Mouse (Mus musculus) limb, embryonic 14.5 days (tissue): ENCODE measurements at regions not wholly inside any gene's neighbourhood (a gene's known extent, or its start where the extent isn't known, plus 50 kb on each side); places are given as distances from the start of the nearest gene placed in this dataset.

ENCODE experiments used
- ATAC-seq: fragments of 200-750 bp; cut with Nextera tagmentation; 2 replicates; pipeline ENCODE4 v1.8.0; 2017; ENCODE audit warnings: low read depth, moderate number of reproducible peaks, moderate TSS enrichment; ENCODE audit not compliant: low FRiP score
- DNase-seq: peaks from one replicate; pipeline ENCODE4 v3.0.0-alpha.2; 2015; ENCODE audit warnings: low spot score
- H3K27ac ChIP-seq: fragments of 300-500 bp; sonication (generic); replicated peaks from 2 replicates; pipeline ENCODE4 v1.5.1; 2014; ENCODE audit warnings: low read depth, mild to moderate bottlenecking, low read length, moderate library complexity, mixed read lengths
- H3K27me3 ChIP-seq: fragments of 300-500 bp; sonication (generic); 2 replicates; pipeline ENCODE4 v1.6.1; 2014; ENCODE audit warnings: low read length, mixed read lengths; ENCODE audit not compliant: control insufficient read depth, insufficient read depth
- H3K36me3 ChIP-seq: fragments of 300-500 bp; sonication (generic); 2 replicates; pipeline ENCODE4 v1.6.1; 2014; ENCODE audit warnings: mild to moderate bottlenecking, low read length, moderate library complexity, mixed read lengths; ENCODE audit not compliant: control insufficient read depth, insufficient read depth
- H3K4me1 ChIP-seq: fragments of 300-500 bp; sonication (generic); 2 replicates; pipeline ENCODE4 v1.6.1; 2014; ENCODE audit warnings: antibody characterized with exemption, low read length, mixed read lengths; ENCODE audit not compliant: control insufficient read depth, insufficient read depth
- H3K4me2 ChIP-seq: fragments of 300-500 bp; sonication (generic); replicated peaks from 2 replicates; pipeline ENCODE4 v1.6.1; 2014; ENCODE audit warnings: low read depth, mild to moderate bottlenecking, low read length, moderate library complexity; ENCODE audit not compliant: severe bottlenecking
- H3K4me3 ChIP-seq: fragments of 300-500 bp; sonication (generic); replicated peaks from 2 replicates; pipeline ENCODE4 v1.5.1; 2014; ENCODE audit warnings: low read length
- H3K9ac ChIP-seq: fragments of 300-500 bp; sonication (generic); 2 replicates; pipeline ENCODE4 v1.6.1; 2014; ENCODE audit warnings: mild to moderate bottlenecking, low read depth, low read length, moderate library complexity; ENCODE audit not compliant: severe bottlenecking
- H3K9me3 ChIP-seq: fragments of 300-500 bp; sonication (generic); 2 replicates; pipeline ENCODE4 v1.6.1; 2016; ENCODE audit warnings: low read length; ENCODE audit not compliant: control insufficient read depth
- POLR2A ChIP-seq: fragments of 200-500 bp; IDR thresholded peaks from 2 replicates; pipeline ENCODE4 v1.8.0; 2012; ENCODE audit warnings: inconsistent platforms, mild to moderate bottlenecking, moderate library complexity, borderline replicate concordance; ENCODE audit not compliant: insufficient read depth, insufficient read length; ENCODE audit errors: extremely low read depth
- WGBS: fragments of 180-500 bp; shearing (Covaris S2); extraction: QIAGEN DNeasy Blood & Tissue Kit; methylation state at CpG from one replicate; pipeline ENCODE4 v1.1.7; 2014; 5-methylcytosine and 5-hydroxymethylcytosine counted together

DNA sequence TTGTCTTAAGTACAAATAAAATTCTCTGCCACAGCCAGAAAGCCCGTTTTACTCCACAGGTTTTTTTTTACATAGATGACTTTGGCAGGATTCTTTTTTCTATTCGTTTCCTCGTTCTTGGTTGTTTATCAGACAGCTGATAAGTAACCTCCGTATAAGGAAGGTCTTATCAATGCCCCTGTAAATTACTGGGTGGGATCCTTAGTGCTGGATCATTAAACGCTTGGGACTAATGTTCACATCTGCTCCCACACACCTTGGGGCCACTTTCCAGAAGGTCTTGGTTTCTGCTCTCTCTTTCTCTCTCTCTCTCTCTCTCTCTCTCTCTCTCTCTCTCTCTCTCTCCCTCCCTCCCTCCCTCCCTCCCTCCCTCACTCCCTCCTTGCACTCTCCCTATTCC lies 134.6 kb downstream of the Gsdmc2 start:
- 55% methylated on average over 5 of the region's 5 CpGs for WGBS
- no peak for DNase-seq

DNA sequence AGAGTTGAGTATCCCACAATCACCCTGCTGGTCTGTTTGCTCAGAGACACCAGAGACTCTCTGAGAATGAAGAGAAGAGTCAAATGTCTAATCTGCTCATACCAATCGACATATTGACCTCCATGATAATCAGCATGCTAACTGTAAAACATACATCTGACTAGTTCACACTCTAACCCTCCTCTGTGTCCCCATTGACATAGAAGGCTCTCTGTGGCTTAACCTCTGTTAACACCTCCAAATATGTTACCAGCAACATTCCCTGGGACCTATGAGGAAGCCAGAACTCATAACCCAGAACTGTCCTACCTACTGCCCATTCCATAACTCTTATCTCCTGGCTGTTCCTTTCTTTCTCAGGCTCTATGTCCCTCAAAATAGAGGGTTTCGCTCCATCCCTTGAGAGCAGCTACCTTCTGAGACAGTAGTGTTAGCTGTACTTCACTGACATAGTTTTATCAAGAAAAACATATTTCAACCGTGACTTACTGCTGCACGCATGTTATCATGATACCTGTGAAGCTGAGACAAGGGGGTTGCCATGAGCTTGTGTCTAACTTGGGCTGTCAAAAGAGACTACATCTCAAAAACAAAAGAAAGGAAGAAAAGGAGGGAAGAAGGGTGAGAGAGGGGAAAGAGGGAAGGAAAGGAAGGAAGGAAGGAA lies 135.6 kb downstream of the Gsdmc2 start:
- Histone ChIP-seq H3K27ac (no peak overlapping the region), H3K36me3 (no peaks in the 10 kb centered on the region), H3K9ac (no peak overlapping the region), H3K27me3 (no peaks in the 10 kb centered on the region), H3K4me3 (no peak overlapping the region), H3K4me2 (no peak overlapping the region), H3K4me1 (no peaks in the 10 kb centered on the region), H3K9me3 (no peaks in the 10 kb centered on the region)
- ATAC-seq (no peak), DNase-seq (no peak)
- WGBS, result 91% methylated on average over 4 of the region's 4 CpGs
- no peak for TF ChIP-seq POLR2A

More for the DNA sequence above, 134.6 kb downstream of the Gsdmc2 start:
- Histone ChIP-seq H3K36me3 (no peaks in the 10 kb centered on the region), H3K27ac (no peak overlapping the region), H3K4me3 (no peak overlapping the region), H3K27me3 (no peaks in the 10 kb centered on the region), H3K9ac (no peak overlapping the region), H3K9me3 (no peaks in the 10 kb centered on the region), H3K4me2 (no peak overlapping the region), H3K4me1 (no peaks in the 10 kb centered on the region)
- TF ChIP-seq POLR2A, result no peak
- no peak for ATAC-seq

DNA sequence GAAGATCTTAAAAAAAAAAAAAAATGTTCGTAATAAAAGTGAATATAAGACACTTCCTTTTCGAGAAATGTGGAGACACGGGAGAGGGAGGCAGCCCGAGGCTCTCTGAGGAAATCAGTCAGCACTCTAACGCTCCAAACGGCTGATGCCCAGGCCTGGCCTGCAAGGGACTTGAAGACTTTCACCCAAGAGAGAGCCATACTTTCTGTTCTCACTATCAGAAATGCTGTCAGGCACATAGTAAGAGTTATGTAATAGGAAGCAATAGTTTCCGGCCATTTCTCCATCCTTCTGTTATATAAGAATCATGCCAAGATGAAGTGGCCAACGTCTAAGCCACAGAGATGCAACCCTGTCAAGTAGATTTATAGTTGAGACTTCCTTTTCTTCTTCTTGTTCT lies 140.3 kb downstream of the Gsdmc2 start:
- DNase-seq (no peak), ATAC-seq (no peak)
- no peak overlapping the region for H3K27ac ChIP-seq
- no peaks in the 10 kb centered on the region for H3K36me3 ChIP-seq
- H3K4me1 ChIP-seq, result no peaks in the 10 kb centered on the region
- TF ChIP-seq POLR2A, result no peak
- WGBS, result 81% methylated on average over 8 of the region's 8 CpGs
- H3K4me3 ChIP-seq, result no peak overlapping the region
- H3K9me3 ChIP-seq, result no peaks in the 10 kb centered on the region
- H3K27me3 ChIP-seq, result no peaks in the 10 kb centered on the region
- H3K9ac ChIP-seq, result no peak overlapping the region
- no peak overlapping the region for H3K4me2 ChIP-seq

DNA sequence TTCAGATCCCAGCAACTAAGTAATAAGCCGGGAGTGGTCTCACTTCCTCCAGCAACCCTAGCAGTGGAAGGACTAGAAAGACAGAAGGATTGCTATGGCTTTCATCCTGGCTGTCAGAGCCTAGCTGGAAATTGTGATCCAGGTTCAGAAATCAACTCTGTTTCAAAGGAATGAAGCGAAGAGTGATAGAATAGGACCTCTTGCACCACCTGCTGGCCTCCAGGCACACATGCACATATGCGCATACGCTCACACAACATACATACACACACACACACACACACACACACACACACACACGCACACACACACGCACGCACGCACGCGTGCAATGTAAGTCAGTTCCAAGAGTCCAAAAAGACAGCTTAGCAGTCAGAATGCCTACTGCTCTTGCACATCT lies 147.1 kb downstream of the Gsdmc2 start:
- Histone ChIP-seq H3K4me1 (no peaks in the 10 kb centered on the region), H3K4me3 (no peak overlapping the region), H3K27ac (no peak overlapping the region), H3K9me3 (no peaks in the 10 kb centered on the region), H3K27me3 (no peaks in the 10 kb centered on the region), H3K4me2 (no peak overlapping the region), H3K9ac (no peak overlapping the region), H3K36me3 (no peaks in the 10 kb centered on the region)
- no peak for ATAC-seq
- no peak for TF ChIP-seq POLR2A
- no peak for DNase-seq
- WGBS, result 94% methylated on average over 10 of the region's 10 CpGs

DNA sequence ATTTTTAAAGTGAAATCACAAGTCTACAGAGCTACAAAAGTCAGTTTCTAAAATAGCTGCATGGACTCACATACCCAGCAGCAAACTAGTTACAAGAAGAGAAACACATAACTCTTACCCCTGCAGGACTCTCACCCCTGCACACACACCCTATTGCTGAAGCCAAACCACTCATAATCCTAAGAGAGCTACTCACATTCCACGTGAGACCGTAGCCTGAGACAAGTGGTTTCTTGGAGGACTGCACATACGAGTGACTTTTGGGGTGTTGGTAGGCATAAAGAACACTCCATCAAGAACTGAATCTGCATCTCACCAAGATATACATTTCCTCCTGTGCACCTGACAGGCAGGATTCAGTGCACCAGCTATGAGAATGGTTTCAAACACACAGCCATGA lies 150.8 kb downstream of the Gsdmc2 start:
- H3K36me3 ChIP-seq, result no peaks in the 10 kb centered on the region
- TF ChIP-seq POLR2A, result no peak
- no peak overlapping the region for H3K4me2 ChIP-seq
- no peaks in the 10 kb centered on the region for H3K9me3 ChIP-seq
- H3K27me3 ChIP-seq, result no peaks in the 10 kb centered on the region
- H3K4me3 ChIP-seq, result no peak overlapping the region
- ATAC-seq (no peak), DNase-seq (no peak)
- no peak overlapping the region for H3K9ac ChIP-seq
- WGBS, result 70% methylated on average over 3 of the region's 3 CpGs
- no peaks in the 10 kb centered on the region for H3K4me1 ChIP-seq
- no peak overlapping the region for H3K27ac ChIP-seq

DNA sequence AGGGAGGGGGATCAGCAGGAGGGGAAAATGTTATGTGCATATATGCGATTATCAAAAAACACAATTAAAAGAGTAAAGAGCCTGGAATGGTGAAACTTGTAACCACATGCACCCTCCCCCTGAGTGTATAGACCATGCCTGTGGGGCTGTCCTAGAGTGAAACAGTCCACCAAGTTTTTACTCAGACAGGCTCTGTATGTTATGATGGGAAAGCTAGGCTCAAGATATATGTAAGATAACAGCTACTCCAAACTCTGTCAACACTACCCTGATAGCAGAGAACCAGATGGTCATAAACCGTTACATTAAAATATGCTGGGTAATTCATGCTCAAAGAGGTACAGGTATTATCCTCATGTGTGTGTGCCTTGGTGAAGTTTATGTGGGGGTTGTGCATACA lies 151.4 kb downstream of the Gsdmc2 start:
- H3K36me3 ChIP-seq, result no peaks in the 10 kb centered on the region
- no peak for TF ChIP-seq POLR2A
- H3K4me1 ChIP-seq, result no peaks in the 10 kb centered on the region
- H3K4me2 ChIP-seq, result no peak overlapping the region
- 80% methylated on average over 2 of the region's 2 CpGs for WGBS
- H3K27ac ChIP-seq, result no peak overlapping the region
- H3K9ac ChIP-seq, result no peak overlapping the region
- no peak for ATAC-seq
- no peak overlapping the region for H3K4me3 ChIP-seq
- DNase-seq, result no peak
- no peaks in the 10 kb centered on the region for H3K9me3 ChIP-seq
- H3K27me3 ChIP-seq, result no peaks in the 10 kb centered on the region
